Mouse (Mus musculus) intestine, embryonic 16.5 days (tissue): ENCODE measurements around the gene Fam222b. TPM values are rescaled to one million over a fixed set of nuclear protein-coding genes. Genes with fewer than 3 reads are reported as not detected.

Source experiments
- ATAC-seq: fragments of 200-750 bp; cut with Nextera tagmentation; 2 replicates; pipeline ENCODE4 v1.8.0; 2017; ENCODE audit warnings: moderate TSS enrichment, moderate library complexity
- H3K27ac ChIP-seq: fragments of 300-500 bp; sonication (generic); 2 replicates; pipeline ENCODE4 v1.5.1; 2014; ENCODE audit warnings: mild to moderate bottlenecking, low read length
- H3K27me3 ChIP-seq: fragments of 300-500 bp; sonication (generic); replicated peaks from 2 replicates; pipeline ENCODE4 v1.6.1; 2014; ENCODE audit warnings: low read length, control low read depth, mixed read lengths; ENCODE audit not compliant: control insufficient read depth, insufficient read depth
- H3K36me3 ChIP-seq: fragments of 300-500 bp; sonication (generic); 2 replicates; pipeline ENCODE4 v1.6.1; 2014; ENCODE audit warnings: low read length, control low read depth; ENCODE audit not compliant: control insufficient read depth, insufficient read depth
- H3K4me1 ChIP-seq: fragments of 300-500 bp; sonication (generic); 2 replicates; pipeline ENCODE4 v1.6.1; 2014; ENCODE audit warnings: low read length, control low read depth, mixed read lengths; ENCODE audit not compliant: control insufficient read depth, insufficient read depth
- H3K4me2 ChIP-seq: fragments of 300-500 bp; sonication (generic); 2 replicates; pipeline ENCODE4 v1.6.1; 2014; ENCODE audit warnings: low read depth, low read length, control low read depth
- H3K4me3 ChIP-seq: fragments of 300-500 bp; sonication (generic); 2 replicates; pipeline ENCODE4 v1.5.1; 2014; ENCODE audit warnings: mild to moderate bottlenecking, low read length
- H3K9ac ChIP-seq: fragments of 300-500 bp; sonication (generic); 2 replicates; pipeline ENCODE4 v1.6.1; 2014; ENCODE audit warnings: low read depth, low read length
- H3K9me3 ChIP-seq: fragments of 300-500 bp; sonication (generic); 2 replicates; pipeline ENCODE4 v1.6.1; 2016; ENCODE audit warnings: low read length, control low read depth; ENCODE audit not compliant: control insufficient read depth
- WGBS: fragments of 180-500 bp; shearing (Covaris S2); extraction: QIAGEN DNeasy Blood & Tissue Kit; methylation state at CpG from one replicate; pipeline ENCODE4 v1.1.7; 2014; 5-methylcytosine and 5-hydroxymethylcytosine counted together
- microRNA counts: library from miRNA; unstranded; fragments of <30 nt; microRNA quantifications from one replicate; lab custom pipeline; 2016
- microRNA-seq: library from miRNA; unstranded; fragments of <30 nt; microRNA quantifications from one replicate; pipeline ENCODE4, GENCODE M21; 2016
- polyA plus RNA-seq: library from polyadenylated mRNA; unstranded; fragments of >200 nt; fragmentation: Nextera tagmentation; extraction: Ambion mirVana; gene quantifications from 2 replicates; pipeline ENCODE4 v1.2.1, GENCODE M21; 2015

Gene Fam222b
- polyA plus RNA-seq, 1 experiment from 2014 or later = 14.2 TPM

DNA sequence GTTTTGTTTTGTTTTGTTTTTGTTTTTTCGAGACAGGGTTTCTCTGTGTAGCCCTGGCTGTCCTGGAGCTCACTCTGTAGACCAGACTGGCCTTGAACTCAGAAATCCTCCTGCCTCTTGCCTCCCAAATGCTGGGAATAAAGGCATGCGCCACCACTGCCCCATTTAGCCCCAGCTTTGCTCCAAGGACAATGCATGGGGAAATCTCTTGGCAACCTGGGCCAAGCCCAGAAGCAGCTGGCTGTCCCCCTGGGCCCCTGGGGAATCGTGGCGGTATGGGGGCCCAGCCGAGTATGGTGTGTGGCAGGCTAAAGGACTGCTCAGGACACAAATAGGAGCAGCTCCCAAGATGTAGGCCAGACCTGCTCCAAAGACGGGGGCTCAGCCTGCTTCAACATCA, 109.8 kb downstream of the Fam222b start:
- no peak for ATAC-seq
- no peak overlapping the region for H3K4me3 ChIP-seq
- peaks cover 3% of the 10 kb centered on the region; the same call in 1 of the 2 replicates for H3K36me3 ChIP-seq
- H3K27ac ChIP-seq = no peak overlapping the region
- no peaks in the 10 kb centered on the region for H3K9me3 ChIP-seq
- no peaks in the 10 kb centered on the region for H3K27me3 ChIP-seq
- no peak overlapping the region for H3K9ac ChIP-seq
- WGBS = 72% methylated on average over 6 of the region's 6 CpGs
- H3K4me1 ChIP-seq = peaks cover 14% of the 10 kb centered on the region
- no peak overlapping the region for H3K4me2 ChIP-seq

DNA sequence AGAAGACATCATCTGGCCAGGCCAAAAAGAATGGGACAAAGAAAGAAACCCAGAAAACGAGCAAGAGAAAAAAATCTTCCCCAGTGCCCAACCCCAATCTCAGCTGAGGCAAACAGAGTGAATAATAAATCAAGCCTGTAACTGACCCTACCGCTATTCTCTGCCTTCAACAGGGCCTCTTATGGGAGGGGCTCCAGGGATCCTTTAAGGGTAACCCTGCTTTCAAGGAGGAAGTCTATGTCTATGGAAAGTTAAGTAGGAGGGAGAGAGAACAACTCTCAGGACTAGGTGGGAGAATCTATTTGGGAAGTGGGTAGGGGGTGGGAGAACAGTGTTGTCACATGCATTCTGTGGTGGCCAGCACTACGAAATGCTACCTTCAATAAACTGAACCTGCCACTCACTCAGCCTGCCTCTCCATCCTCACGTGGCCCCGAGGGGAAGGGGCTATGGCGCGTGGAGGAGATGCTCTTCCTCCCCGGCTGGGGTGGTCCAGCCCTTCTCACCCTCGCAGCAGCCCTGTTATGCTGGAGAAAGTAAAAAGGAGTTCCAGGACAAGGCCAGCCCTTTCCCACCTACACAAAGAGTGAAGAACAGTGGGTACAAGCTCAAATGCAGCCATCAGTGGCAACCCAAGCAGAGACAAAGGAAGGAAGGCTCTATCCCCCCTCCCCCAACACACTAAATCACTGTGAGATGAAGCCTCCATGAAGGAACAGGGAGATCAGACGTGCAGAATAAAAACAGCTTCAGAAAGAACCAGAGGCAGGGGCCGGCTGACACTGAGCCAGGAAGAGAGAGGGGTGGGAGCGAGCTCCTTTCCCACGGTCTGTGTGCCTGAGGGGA, 111.1 kb downstream of the Fam222b start:
- no peak overlapping the region for H3K27ac ChIP-seq
- WGBS = 56% methylated on average over 13 of the region's 13 CpGs
- no peaks in the 10 kb centered on the region for H3K9me3 ChIP-seq
- H3K4me2 ChIP-seq = no peak overlapping the region
- ATAC-seq = 0 out of 2 replicates have a peak, but pooled peaks have one; percentile 55
- H3K27me3 ChIP-seq = no peaks in the 10 kb centered on the region
- H3K4me3 ChIP-seq = no peak overlapping the region
- peaks cover 14% of the 10 kb centered on the region for H3K4me1 ChIP-seq
- no peak overlapping the region for H3K9ac ChIP-seq
- peaks cover 12% of the 10 kb centered on the region for H3K36me3 ChIP-seq

MicroRNA genes within 50 kb of the gene (microRNA counts, 519-probe panel; counts per million panel counts)
- microRNA mmu-miR-144 (lab: Ali Mortazavi, UCI) (3,397 counts per million, percentile 87 among the panel's probes with 10 or more counts), microRNA mmu-miR-451 (lab: Ali Mortazavi, UCI) (3,105 counts per million, percentile 79 among the panel's probes with 10 or more counts)

Small RNA genes within 50 kb of the gene (microRNA-seq; reads per million reads assigned to microRNA genes)
- gene Mir144 (172 reads per million, percentile 55 among the genes with 10 or more reads in this experiment), gene Mir451a (not detected), gene Mir451b (not detected), gene Mir7653 (not detected)

Other genes with a start within 250 kb of the Fam222b start
- 55.9 and 65.6 TPM in 2 replicates for gene Pipox, start 200.6 kb upstream of the Fam222b start, polyA plus RNA-seq
- 0.48 and 0.56 TPM in 2 replicates for gene Sez6, start 163.9 kb upstream of the Fam222b start, polyA plus RNA-seq
- gene Phf12, start 111.9 kb upstream of the Fam222b start, polyA plus RNA-seq = 9.4 and 9.5 TPM in 2 replicates
- gene Dhrs13, start 62.4 kb upstream of the Fam222b start, polyA plus RNA-seq = 14.2 and 16.9 TPM in 2 replicates
- 37.8 and 40.9 TPM in 2 replicates for gene Flot2, start 56.7 kb upstream of the Fam222b start, polyA plus RNA-seq
- gene Eral1, start 14.3 kb upstream of the Fam222b start, polyA plus RNA-seq = 29.2 and 31.2 TPM in 2 replicates
- 73.9 and 79.8 TPM in 2 replicates for gene Traf4, start 70.9 kb downstream of the Fam222b start, polyA plus RNA-seq
- 14.9 and 17.1 TPM in 2 replicates for gene Nek8, start 82.0 kb downstream of the Fam222b start, polyA plus RNA-seq
- 39.5 and 44.2 TPM in 2 replicates for gene Tlcd1, start 82.1 kb downstream of the Fam222b start, polyA plus RNA-seq
- gene Rpl23a, start 88.9 kb downstream of the Fam222b start, polyA plus RNA-seq = 1,166 and 1,241 TPM in 2 replicates
- gene Rab34, start 93.8 kb downstream of the Fam222b start, polyA plus RNA-seq = 71.0 and 73.4 TPM in 2 replicates
- 1.8 and 2.3 TPM in 2 replicates for gene Proca1, start 98.7 kb downstream of the Fam222b start, polyA plus RNA-seq
- 72.7 and 74.8 TPM in 2 replicates for gene Sdf2, start 151.1 kb downstream of the Fam222b start, polyA plus RNA-seq
- 19.6 and 21.1 TPM in 2 replicates for gene Supt6, start 151.3 kb downstream of the Fam222b start, polyA plus RNA-seq
- gene 2610507B11Rik, start 167.1 kb downstream of the Fam222b start, polyA plus RNA-seq = 50.6 and 56.9 TPM in 2 replicates
- 0.32 TPM in 1 of 2 replicates, not detected in the other for gene BC030499, start 196.2 kb downstream of the Fam222b start, polyA plus RNA-seq
- 23.4 and 27.3 TPM in 2 replicates for gene Spag5, start 206.9 kb downstream of the Fam222b start, polyA plus RNA-seq
- 33.3 and 34.0 TPM in 2 replicates for gene Aldoc, start 228.3 kb downstream of the Fam222b start, polyA plus RNA-seq
- gene Pigs, start 233.8 kb downstream of the Fam222b start, polyA plus RNA-seq = 92.9 and 93.1 TPM in 2 replicates
- 29.5 and 29.9 TPM in 2 replicates for gene Unc119, start 248.8 kb downstream of the Fam222b start, polyA plus RNA-seq